Mouse (Mus musculus) brain, embryonic 14.5 days (tissue): ENCODE measurements around the gene Tcf12.

Experiments
- CTCF ChIP-seq: fragments of 200-500 bp; IDR thresholded peaks from 2 replicates; pipeline ENCODE4 v1.5.1; 2012; ENCODE audit warnings: inconsistent platforms, mild to moderate bottlenecking, moderate library complexity, borderline replicate concordance; ENCODE audit not compliant: insufficient read depth, insufficient read length; ENCODE audit errors: extremely low read depth
- POLR2A ChIP-seq: fragments of 200-500 bp; IDR thresholded peaks from 2 replicates; pipeline ENCODE4 v1.6.1; 2012; ENCODE audit warnings: mild to moderate bottlenecking, inconsistent platforms, borderline replicate concordance; ENCODE audit not compliant: poor library complexity, insufficient read depth, insufficient read length, severe bottlenecking; ENCODE audit errors: extremely low read depth

GRCm38 (mm10) chr9:71894246-71894942 lies 217.3 kb downstream of the Tcf12 start:
- TF ChIP-seq CTCF, result no peak
- TF ChIP-seq POLR2A, result no peak
